Mouse (Mus musculus): ENCODE data around the gene Stk32c. TPM values are rescaled to one million over a fixed set of nuclear protein-coding genes. Genes with fewer than 3 reads are reported as not detected.

Stk32c gene
- polyA plus RNA-seq (2012; rRNA removed): 4.0 and 4.7 TPM in 2 replicates

GRCm38 (mm10) chr7:139212754-139213745 is at the start of gene Stk32c, which contains the start of gene Lrrc27:
Gene Stk32c, minus strand, starts transcription at chr7:139213307.
Gene Lrrc27, plus strand, starts transcription at chr7:139212988.

GRCm38 (mm10) chr7:139247881-139248614 is 34.9 kb upstream of the Stk32c start, which contains the start of gene Pwwp2b:
Gene Pwwp2b, plus strand, starts transcription at chr7:139248482.

GRCm38 (mm10) chr7:139085629-139086194 is 127.4 kb downstream of the Stk32c start, which contains the start of gene Dpysl4:
Gene Dpysl4, plus strand, starts transcription at chr7:139086001.

Other genes with a start within 250 kb of the Stk32c start
- gene Dpysl4, start 127.3 kb downstream of the Stk32c start, polyA plus RNA-seq (2012; rRNA removed): 72.4 and 85.4 TPM in 2 replicates
- gene Lrrc27, start 319 bp downstream of the Stk32c start, polyA plus RNA-seq (2012; rRNA removed): 2.8 and 4.0 TPM in 2 replicates
- gene Pwwp2b, start 35.2 kb upstream of the Stk32c start, polyA plus RNA-seq (2012; rRNA removed): 18.3 and 20.7 TPM in 2 replicates
- 28.1 and 36.9 TPM in 2 replicates for gene Inpp5a, start 175.8 kb upstream of the Stk32c start, polyA plus RNA-seq (2012; rRNA removed)